Mouse (Mus musculus) lung, postnatal 4 days (tissue): Measurements from ENCODE around the gene 3830403N18Rik.
"Not testable (repeated sequence)": the region's sequence is repeated elsewhere in the genome, so short reads cannot be mapped to it uniquely, and the experiment has no call there.

Experiments
- DNase-seq, 2 experiments: peaks; one replicate each; pipeline ENCODE4 v3.0.0; 2021

Gene 3830403N18Rik

GRCm38 (mm10) chrX:56136336-56136909 is at the start of gene 3830403N18Rik:
TSS of gene 3830403N18Rik (plus strand) at chrX:56136572.
- not testable (repeated sequence) for DNase-seq

GRCm38 (mm10) chrX:56151396-56151795 is 15.0 kb downstream of the 3830403N18Rik start:
- no peak for DNase-seq

GRCm38 (mm10) chrX:56186449-56186848 is 50.1 kb downstream of the 3830403N18Rik start:
- not testable (repeated sequence) for DNase-seq
